Comparison of ENCODE assay signal across 8 mouse cellular contexts in the genomic region with DNA sequence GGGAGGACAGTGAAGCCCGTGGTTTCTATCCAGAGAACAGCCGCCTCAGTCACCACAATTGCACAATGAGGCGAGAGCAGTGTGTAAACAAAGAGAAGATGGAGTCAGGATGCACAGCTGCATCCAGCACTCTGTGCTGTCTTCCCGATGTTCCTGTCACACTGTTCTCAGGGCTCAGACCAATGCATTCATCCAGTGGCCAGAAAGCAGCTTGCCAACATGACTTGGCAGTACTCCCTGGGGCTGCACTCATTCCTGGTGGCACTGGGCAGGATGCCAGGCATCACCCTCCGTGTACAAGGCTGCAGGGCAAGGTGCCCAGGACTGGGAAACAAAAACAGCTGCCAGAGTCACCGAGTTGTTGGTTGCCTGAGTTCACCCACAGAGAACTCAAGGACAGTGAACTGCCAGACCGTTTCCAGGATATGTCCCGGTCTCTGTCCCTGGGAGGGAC.
DNase-seq lines count a peak whose midpoint lies in the region; ATAC-seq and TF ChIP-seq lines count a peak whose summit lies in the region.

No protein-coding gene starts in this region.

- H3K9me3 ChIP-seq in hindbrain, embryonic 12.5 days (replicated peaks) = no peaks in the 10 kb centered on the region
- no peaks in the 10 kb centered on the region for H3K9me3 ChIP-seq in hindbrain, embryonic 10.5 days
- no peaks in the 10 kb centered on the region for H3K9me3 ChIP-seq in lung, postnatal 0 days (ENCODE audit: low read length)

- no peaks in the 10 kb centered on the region for H3K4me1 ChIP-seq in hindbrain, embryonic 12.5 days
- no peaks in the 10 kb centered on the region for H3K4me1 ChIP-seq in hindbrain, embryonic 10.5 days (replicated peaks)
- peaks cover 10% of the 10 kb centered on the region; the same call in 1 of the 2 replicates for H3K4me1 ChIP-seq in lung, postnatal 0 days (ENCODE audit: insufficient read depth, low read depth, low read length)

- H3K27me3 ChIP-seq in hindbrain, embryonic 12.5 days = no peaks in the 10 kb centered on the region
- H3K27me3 ChIP-seq in hindbrain, embryonic 10.5 days (ENCODE audit: insufficient read depth, poor library complexity, severe bottlenecking) = no peaks in the 10 kb centered on the region
- no peaks in the 10 kb centered on the region for H3K27me3 ChIP-seq in lung, postnatal 0 days (replicated peaks; ENCODE audit: insufficient read depth, low read length)

- H3K27ac ChIP-seq in hindbrain, embryonic 12.5 days = no peak overlapping the region
- no peak overlapping the region for H3K27ac ChIP-seq in hindbrain, embryonic 10.5 days
- no peak overlapping the region for H3K27ac ChIP-seq in lung, postnatal 0 days (ENCODE audit: low read length)

- no peak for DNase-seq in hindbrain, embryonic 10.5 days (ENCODE audit: low spot score)
- peak; percentile 58 for DNase-seq in cerebellum, adult 11 months
- peak; percentile 86 for DNase-seq in gastrocnemius, postnatal 10 days
- DNase-seq in kidney, postnatal 36 days = peak; percentile 95 to 96
- DNase-seq in lung, postnatal 0 days (ENCODE audit: low spot score) = peak; percentile 69
- DNase-seq in right cerebral cortex, postnatal 25 days = peak; percentile 69

- ATAC-seq in hindbrain, embryonic 12.5 days (ENCODE audit: low FRiP score) = 0 out of 2 replicates have a peak, but pooled peaks have one; percentile 50
- peak; percentile 86 for ATAC-seq in lung, postnatal 0 days
- no peak for ATAC-seq in inflammation-experienced regulatory T-cells, adult 6 months

- no peak overlapping the region for H3K4me2 ChIP-seq in hindbrain, embryonic 12.5 days (replicated peaks)
- no peak overlapping the region for H3K4me2 ChIP-seq in lung, postnatal 0 days (replicated peaks; ENCODE audit: low read depth, low read length)

- no peak for TF ChIP-seq CTCF in lung, postnatal 0 days (IDR thresholded peaks at IDR 0.05)

- no peak overlapping the region for H3K9ac ChIP-seq in hindbrain, embryonic 12.5 days
- H3K9ac ChIP-seq in lung, postnatal 0 days (replicated peaks; ENCODE audit: low read depth) = no peak overlapping the region

- TF ChIP-seq EP300 in lung, postnatal 0 days (IDR thresholded peaks at IDR 0.05) = no peak

- H3K36me3 ChIP-seq in hindbrain, embryonic 12.5 days = no peaks in the 10 kb centered on the region
- no peaks in the 10 kb centered on the region for H3K36me3 ChIP-seq in hindbrain, embryonic 10.5 days
- no peaks in the 10 kb centered on the region for H3K36me3 ChIP-seq in lung, postnatal 0 days (ENCODE audit: insufficient read depth, low read length)

- 64% methylated on average over 8 of the region's 8 CpGs for WGBS in hindbrain, embryonic 12.5 days
- 78% methylated on average over 8 of the region's 8 CpGs for WGBS in hindbrain, embryonic 10.5 days
- 17% methylated on average over 8 of the region's 8 CpGs for WGBS in lung, postnatal 0 days

- no peak overlapping the region for H3K4me3 ChIP-seq in hindbrain, embryonic 12.5 days
- H3K4me3 ChIP-seq in hindbrain, embryonic 10.5 days = no peak overlapping the region
- no peak overlapping the region for H3K4me3 ChIP-seq in lung, postnatal 0 days (ENCODE audit: low read depth, low read length)
